Mouse (Mus musculus): ENCODE measurements around the gene Olfml2b. TPM values are rescaled to one million over a fixed set of nuclear protein-coding genes. Genes with fewer than 3 reads are reported as not detected.

Olfml2b gene
- total RNA-seq, 2 experiments from 2014 or later: 5.4 to 13.3 TPM

GRCm38 (mm10) chr1:170718133-170718810, 73.9 kb downstream of the Olfml2b start:
- ATAC-seq (replicated peaks; ENCODE audit: low FRiP score, poor library complexity, severe bottlenecking): no peak

DNA sequence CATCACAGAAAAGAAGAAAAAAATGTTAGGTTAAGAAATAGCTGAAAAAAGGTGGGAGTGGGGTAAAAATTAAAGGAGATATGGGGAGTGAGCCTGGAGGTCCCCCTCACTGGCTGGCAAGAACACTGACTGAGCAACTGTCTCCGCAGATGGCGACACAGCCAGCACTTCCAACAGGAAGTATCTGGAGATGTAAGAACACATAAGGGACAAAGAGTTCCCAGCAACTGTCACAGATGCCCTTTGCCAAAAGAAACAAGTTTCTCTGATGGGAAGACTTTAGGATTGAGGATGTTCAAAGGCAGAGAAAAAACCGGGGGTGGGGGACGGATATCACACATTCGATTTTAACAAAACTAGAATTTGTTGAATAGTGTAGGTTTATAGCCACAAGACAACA, 77.2 kb downstream of the Olfml2b start:
- no peak for ATAC-seq (replicated peaks; ENCODE audit: low FRiP score, poor library complexity, severe bottlenecking)

- ATAC-seq (replicated peaks; ENCODE audit: low FRiP score, poor library complexity, severe bottlenecking): no peak
These were observed 84.2 kb downstream of the Olfml2b start for GRCm38 (mm10) chr1:170728524-170728923.

GRCm38 (mm10) chr1:170729267-170729962, 85.1 kb downstream of the Olfml2b start:
- ATAC-seq (replicated peaks; ENCODE audit: low FRiP score, poor library complexity, severe bottlenecking): no peak

- no peak for ATAC-seq (replicated peaks; ENCODE audit: low FRiP score, poor library complexity, severe bottlenecking)
These were observed 87.7 kb downstream of the Olfml2b start for GRCm38 (mm10) chr1:170731865-170732595.

Other genes with a start within 250 kb of the Olfml2b start
- gene Nos1ap, start 54.7 kb upstream of the Olfml2b start, total RNA-seq (2015; ENCODE audit: low replicate concordance): 23.4 and 25.4 TPM in 2 replicates
- gene Nos1ap, start 54.7 kb upstream of the Olfml2b start, total RNA-seq (2017; ENCODE audit: low replicate concordance): 22.6 and 26.9 TPM in 2 replicates
- gene Atf6, start 223.2 kb downstream of the Olfml2b start, total RNA-seq (2015; ENCODE audit: low replicate concordance): 17.3 and 21.5 TPM in 2 replicates
- gene Atf6, start 223.2 kb downstream of the Olfml2b start, total RNA-seq (2017; ENCODE audit: low replicate concordance): 22.6 and 27.2 TPM in 2 replicates
- gene Gm26620, start 240.5 kb downstream of the Olfml2b start, total RNA-seq (2015; ENCODE audit: low replicate concordance): not detected in 2 replicates
- gene Gm26620, start 240.5 kb downstream of the Olfml2b start, total RNA-seq (2017; ENCODE audit: low replicate concordance): not detected in 2 replicates
- 1.7 TPM in 1 of 2 replicates, not detected in the other for gene Dusp12, start 241.0 kb downstream of the Olfml2b start, total RNA-seq (2015; ENCODE audit: low replicate concordance)
- gene Dusp12, start 241.0 kb downstream of the Olfml2b start, total RNA-seq (2017; ENCODE audit: low replicate concordance): 1.4 and 1.5 TPM in 2 replicates